Mouse (Mus musculus) activated CD4-positive, CD25-positive, alpha-beta regulatory T cell, adult 4 months (primary cell): Measurements from ENCODE around the gene Lrrc72. TPM values are rescaled to one million over a fixed set of nuclear protein-coding genes. Genes with fewer than 3 reads are reported as not detected.

Experiments used
- ATAC-seq: one replicate; pipeline ENCODE4 v1.8.0; 2017
- polyA plus RNA-seq, 2 experiments: library from polyadenylated mRNA; unstranded; fragments of 100-300 nt; shearing (Covaris generic); gene quantifications; one replicate each; pipeline ENCODE4 v1.2.1; 2017

Gene Lrrc72
- polyA plus RNA-seq, 2 experiments from 2014 or later: not detected

- ATAC-seq: peak; percentile 25
Measured at GRCm38 (mm10) chr12:36187081-36187480, 66.1 kb downstream of the Lrrc72 start.

GRCm38 (mm10) chr12:36182570-36182969 lies 70.6 kb downstream of the Lrrc72 start:
- ATAC-seq: no peak

DNA sequence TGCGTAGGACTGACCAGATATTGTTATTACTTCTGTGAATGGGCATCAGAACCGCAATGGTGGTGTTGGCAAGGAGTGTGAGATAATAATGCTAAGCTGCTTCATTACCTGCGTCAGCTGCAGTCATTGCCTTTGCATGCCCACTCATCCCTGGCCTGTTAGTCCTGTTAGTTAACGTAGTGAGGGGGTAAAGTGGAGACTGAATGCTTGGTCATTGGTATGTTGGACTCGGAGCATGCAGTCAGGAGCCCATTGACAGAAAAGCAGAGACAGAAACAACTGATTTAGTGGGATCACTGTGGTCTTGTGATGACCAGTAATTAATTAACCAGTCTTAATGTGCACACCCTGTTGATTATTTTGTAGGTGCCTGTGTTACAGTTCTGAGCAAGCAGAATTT lies 76.0 kb downstream of the Lrrc72 start:
- ATAC-seq: no peak

GRCm38 (mm10) chr12:36165299-36165698 lies 87.9 kb downstream of the Lrrc72 start:
- ATAC-seq: no peak

DNA sequence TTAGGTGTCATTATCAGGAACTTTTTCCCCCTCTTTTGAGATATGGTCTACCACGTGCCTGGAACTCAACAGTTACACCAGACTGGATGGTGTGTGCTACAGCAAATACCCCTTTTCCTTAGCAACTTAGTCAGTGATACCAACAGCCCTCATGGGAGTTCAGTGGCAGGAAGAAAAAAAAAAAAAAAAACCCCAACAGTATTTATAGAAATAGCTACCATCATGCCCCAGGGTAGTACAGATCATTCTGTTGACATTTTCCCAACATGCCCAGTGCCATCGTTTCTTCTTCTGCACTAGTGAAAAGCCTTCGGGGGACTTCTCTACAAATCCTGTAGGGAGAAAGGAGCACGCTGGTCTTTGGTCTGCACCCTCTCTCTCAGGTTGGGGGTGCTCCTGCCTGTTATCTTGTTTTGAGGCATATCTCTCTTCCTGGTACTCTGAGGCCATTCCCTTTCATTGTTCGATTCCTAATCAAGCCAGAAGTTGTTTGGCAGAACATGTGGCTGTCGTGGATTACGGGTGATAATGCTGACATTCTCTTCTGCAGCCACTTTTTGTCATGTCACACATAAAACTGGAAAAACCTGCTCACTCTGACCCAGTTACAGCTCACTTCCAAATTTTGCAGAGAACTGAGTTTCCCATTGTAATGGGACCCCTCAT lies 88.9 kb downstream of the Lrrc72 start:
- no peak for ATAC-seq

Other genes with a start within 250 kb of the Lrrc72 start
- gene Tspan13, start 210.9 kb downstream of the Lrrc72 start, polyA plus RNA-seq: 100 to 1,000 TPM; 175 to 254 TPM
- 10 to 100 TPM; 38.5 to 41.6 TPM for gene Ankmy2, start 96.3 kb downstream of the Lrrc72 start, polyA plus RNA-seq
- gene Bzw2, start 95.3 kb downstream of the Lrrc72 start, polyA plus RNA-seq: 100 to 1,000 TPM; 170 to 178 TPM
- 1 to 10 TPM; 1.4 to 5.1 TPM for gene Sostdc1, start 60.7 kb upstream of the Lrrc72 start, polyA plus RNA-seq
- gene Ispd, start 128.1 kb upstream of the Lrrc72 start, polyA plus RNA-seq: 1 to 10 TPM in 1 of 2 experiments, under 1 TPM in 1; 0.98 to 1.4 TPM
- gene D630036H23Rik, start 128.8 kb upstream of the Lrrc72 start, polyA plus RNA-seq: not detected